Mouse (Mus musculus): ENCODE results near the gene Vsig4.
"Not testable (repeated sequence)": the region's sequence is repeated elsewhere in the genome, so short reads cannot be mapped to it uniquely, and the experiment has no call there.

Gene Vsig4

DNA sequence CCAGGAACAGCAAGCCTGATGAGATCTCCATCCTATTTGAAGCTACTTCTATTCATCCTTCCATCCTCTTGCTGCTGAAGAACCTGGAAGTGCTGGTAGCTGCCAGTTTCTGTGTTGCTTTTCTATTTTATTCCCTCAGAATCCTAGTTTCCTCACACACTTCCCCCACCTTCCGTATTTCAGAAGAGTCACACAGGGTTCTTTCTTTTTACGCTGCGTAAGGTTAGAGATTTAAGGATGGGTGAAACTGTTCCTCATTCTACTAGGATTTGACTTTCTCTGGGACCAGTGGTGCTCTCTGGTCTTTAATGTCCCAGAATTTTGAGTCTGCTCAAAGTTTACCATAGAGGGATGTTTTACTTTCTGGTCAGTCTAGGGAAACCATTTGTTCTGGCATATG is at the start of gene Vsig4:
Vsig4 (minus strand) TSS at position 101 of the 400 bp plus-strand sequence.
- DNase-seq (ENCODE audit: low spot score) = no peak

- DNase-seq (ENCODE audit: low spot score) = no peak
Measured at GRCm38 (mm10) chrX:96339108-96339507, 45.9 kb upstream of the Vsig4 start.

DNA sequence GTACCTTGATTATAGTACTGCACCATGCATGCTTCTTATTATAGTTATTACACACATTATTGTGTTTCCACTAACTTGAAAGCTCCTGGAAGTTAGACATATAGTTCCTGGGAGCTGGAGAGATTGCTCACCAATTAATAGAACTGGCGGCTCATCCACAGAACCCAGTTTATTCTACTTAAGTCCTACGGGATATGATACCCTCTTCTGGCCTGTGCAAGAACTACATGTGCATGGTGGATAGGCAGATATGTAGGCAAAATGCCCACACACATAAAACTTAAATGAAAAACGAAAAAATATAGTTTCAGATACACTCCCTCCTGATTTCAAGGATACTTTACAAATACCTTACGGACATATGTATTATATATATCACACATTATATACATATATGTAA is 36.5 kb upstream of the Vsig4 start:
- no peak for DNase-seq (ENCODE audit: low spot score)

DNA sequence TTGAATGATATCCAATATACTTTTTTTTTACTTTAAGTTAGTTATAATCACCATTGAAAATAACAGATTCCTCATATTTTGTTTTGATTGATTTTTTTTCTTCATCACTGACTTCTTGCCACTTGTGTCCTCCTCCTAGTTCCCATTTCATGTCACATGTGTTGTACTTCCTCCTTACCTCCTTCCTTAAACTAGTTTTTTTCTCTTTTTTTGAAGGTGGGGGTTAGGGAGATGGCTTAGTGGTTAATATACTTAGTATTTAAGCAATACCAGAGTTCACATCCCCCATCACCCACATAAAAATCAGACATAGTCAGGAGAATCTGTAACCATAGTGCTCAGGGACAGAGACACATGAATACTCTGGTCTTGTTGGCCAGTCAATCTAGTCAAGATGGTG is 36.7 kb downstream of the Vsig4 start:
- no peak for DNase-seq (ENCODE audit: low spot score)

DNA sequence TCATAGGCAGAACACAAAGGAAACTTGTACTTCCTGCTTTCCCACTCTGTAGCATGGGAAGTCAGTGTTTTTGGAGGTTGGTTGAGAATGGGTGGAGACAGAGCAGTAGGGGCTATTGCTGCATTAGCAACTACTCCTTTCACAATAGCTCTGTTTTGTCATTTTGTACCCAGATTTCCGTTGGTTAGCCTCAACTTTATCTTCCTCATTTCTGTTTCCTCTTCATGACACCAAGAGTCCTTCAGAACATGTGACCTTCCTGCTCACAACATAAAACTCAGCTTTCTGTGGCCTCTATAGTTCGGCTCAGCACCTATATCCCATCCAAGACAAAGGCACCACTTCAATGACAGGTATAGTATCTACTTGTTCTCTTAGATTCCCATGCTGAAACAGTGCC is 53.6 kb downstream of the Vsig4 start:
- DNase-seq (ENCODE audit: low spot score) = no peak

- no peak for DNase-seq (ENCODE audit: low spot score)
Measured at GRCm38 (mm10) chrX:96239037-96239436, 54.2 kb downstream of the Vsig4 start.

- DNase-seq (ENCODE audit: low spot score) = no peak
Measured at GRCm38 (mm10) chrX:96235775-96236174, 57.5 kb downstream of the Vsig4 start.

DNA sequence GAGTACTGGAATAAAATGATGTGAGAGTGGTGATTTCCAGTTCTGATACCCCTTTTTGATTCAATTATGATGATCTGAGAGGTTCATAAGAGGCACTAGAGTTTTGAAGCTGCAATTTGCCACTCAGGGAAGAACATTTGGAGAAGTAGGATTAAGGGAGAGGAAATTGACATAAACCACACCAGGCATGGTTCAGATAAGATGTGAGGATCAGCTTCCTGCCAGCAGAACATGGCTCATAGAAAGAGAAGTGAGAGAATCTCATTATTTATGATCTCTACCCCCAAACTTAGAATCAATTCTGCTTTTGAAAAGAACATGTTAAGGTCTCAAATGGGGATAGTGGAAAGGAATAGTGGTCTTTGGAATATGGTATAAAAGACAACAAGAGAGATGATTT is 66.2 kb downstream of the Vsig4 start:
- DNase-seq (ENCODE audit: low spot score) = no peak

GRCm38 (mm10) chrX:96225474-96225873 is 67.8 kb downstream of the Vsig4 start:
- no peak for DNase-seq (ENCODE audit: low spot score)

- DNase-seq (ENCODE audit: low spot score) = no peak
Measured at GRCm38 (mm10) chrX:96224210-96224609, 69.0 kb downstream of the Vsig4 start.

DNA sequence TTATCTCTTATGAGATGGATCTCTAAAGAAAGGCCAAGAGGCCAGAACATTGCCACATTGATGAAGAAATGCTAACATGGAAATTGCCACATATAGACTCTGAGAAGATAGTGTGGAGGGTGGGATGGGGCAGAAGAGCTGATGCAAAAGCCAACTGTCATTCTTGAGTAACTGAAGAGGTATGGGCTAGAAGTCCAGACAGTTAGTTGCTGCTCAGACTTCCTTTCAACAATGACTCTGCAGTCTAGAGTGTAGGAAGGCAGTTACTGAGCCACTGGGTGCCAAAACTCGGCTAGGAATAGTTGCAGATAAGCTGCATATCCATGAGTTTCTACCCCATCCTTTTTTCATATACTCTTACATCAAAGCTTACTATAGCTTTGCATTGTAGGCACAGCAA is 75.2 kb downstream of the Vsig4 start:
- DNase-seq (ENCODE audit: low spot score) = no peak

DNA sequence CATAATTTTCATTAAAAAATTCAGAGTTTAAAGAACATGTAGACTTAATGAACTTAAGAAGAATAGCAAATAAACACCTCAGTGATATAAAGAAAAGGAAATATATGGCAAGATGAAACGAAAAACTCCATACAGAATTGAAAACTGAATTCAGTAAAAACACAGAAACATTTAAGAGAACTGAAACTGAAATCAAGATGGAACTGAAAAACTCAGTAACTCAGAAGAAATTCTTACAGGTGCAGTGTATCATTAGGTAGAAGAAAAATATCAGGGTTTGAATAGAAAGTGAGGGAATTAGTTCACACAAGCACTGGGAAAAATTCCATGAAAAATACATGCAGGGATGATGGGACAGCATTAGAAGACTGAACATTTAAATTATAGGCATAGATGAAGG is 86.4 kb downstream of the Vsig4 start:
- no peak for DNase-seq (ENCODE audit: low spot score)

- DNase-seq (ENCODE audit: low spot score) = not testable (repeated sequence)
Measured at GRCm38 (mm10) chrX:96205143-96205542, 88.1 kb downstream of the Vsig4 start.
